Mouse (Mus musculus): ENCODE results near the gene Slc35f3. TPM values are rescaled to one million over a fixed set of nuclear protein-coding genes. Genes with fewer than 3 reads are reported as not detected.

Gene Slc35f3
- not detected for polyA plus RNA-seq (2017; shearing (Covaris generic))

GRCm38 (mm10) chr8:126298296-126299093 lies at the start of gene Slc35f3:
TSS of gene Slc35f3 (plus strand) at chr8:126298558.

GRCm38 (mm10) chr8:126422174-126422919 lies 124.0 kb downstream of the Slc35f3 start, which contains the start of gene Coa6:
TSS of gene Coa6 (plus strand) at chr8:126422515.

Other genes starting within 250 kb of the Slc35f3 start
- gene Coa6, start 124.0 kb downstream of the Slc35f3 start, polyA plus RNA-seq (2017; shearing (Covaris generic)): 59.4 TPM
- 2.1 TPM for gene Tarbp1, start 176.5 kb downstream of the Slc35f3 start, polyA plus RNA-seq (2017; shearing (Covaris generic))

Measured in activated CD4-positive, CD25-positive, alpha-beta regulatory T cell, adult 9 weeks (primary cell).